Mouse (Mus musculus): Measurements from ENCODE around the gene Tmem80.

The Tmem80 gene

GRCm38 (mm10) chr7:141324686-141325085, 2.9 kb upstream of the Tmem80 start:
- DNase-seq (ENCODE audit: low read depth, low spot score) = no peak

GRCm38 (mm10) chr7:141326546-141327446, 743 bp upstream of the Tmem80 start:
- DNase-seq (ENCODE audit: low read depth, low spot score) = peak; percentile 25

- DNase-seq (ENCODE audit: low read depth, low spot score) = no peak
These were observed 943 bp downstream of the Tmem80 start for GRCm38 (mm10) chr7:141328373-141328990.

DNA sequence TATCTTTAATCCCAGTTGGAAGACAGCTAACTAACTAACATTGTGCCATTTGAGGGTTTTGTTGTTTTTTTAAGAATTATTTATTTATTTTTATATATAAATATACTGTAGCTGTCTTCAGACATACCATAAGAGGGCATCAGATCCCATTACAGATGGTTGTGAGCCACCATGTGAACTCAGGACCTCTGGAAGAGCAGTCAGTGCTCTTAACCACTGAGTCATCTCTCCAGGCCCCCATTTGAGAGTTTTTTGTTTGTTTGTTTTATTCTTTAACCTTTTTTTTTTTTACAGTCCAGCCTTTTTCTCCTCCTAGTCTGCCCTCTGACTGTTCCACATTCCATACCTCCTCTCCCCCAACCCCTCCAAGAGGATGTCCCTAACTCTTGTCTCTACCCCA, 3.2 kb downstream of the Tmem80 start:
- DNase-seq (ENCODE audit: low read depth, low spot score) = no peak

GRCm38 (mm10) chr7:141331990-141332389, 4.5 kb downstream of the Tmem80 start:
- DNase-seq (ENCODE audit: low read depth, low spot score) = no peak

DNA sequence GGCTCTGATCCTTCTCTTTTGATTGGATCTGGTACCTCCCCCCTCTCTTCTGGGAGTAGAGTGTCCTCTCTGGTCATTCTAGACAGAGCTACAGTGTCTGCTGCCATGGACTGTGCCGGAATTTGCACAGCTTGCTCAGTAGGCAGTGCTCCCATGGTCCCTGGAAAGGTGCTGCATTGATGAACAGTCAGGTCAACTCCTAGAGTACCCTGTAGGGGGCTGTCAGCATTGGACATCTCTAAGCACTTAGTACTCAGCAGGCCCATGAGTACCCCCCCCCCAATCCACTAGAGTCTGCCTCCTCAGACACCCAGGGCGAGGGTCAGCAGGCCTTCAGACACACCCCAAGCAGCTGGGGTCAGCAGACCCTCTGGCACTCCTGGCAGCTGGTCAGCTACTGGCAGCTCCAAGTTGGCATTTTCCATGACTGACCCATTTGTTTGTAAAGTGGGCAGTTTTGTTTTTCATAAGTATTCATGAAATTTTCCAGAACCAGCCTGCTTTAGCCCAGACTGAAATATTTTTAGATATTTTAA, 7.6 kb downstream of the Tmem80 start:
- DNase-seq (ENCODE audit: low read depth, low spot score) = no peak

DNA sequence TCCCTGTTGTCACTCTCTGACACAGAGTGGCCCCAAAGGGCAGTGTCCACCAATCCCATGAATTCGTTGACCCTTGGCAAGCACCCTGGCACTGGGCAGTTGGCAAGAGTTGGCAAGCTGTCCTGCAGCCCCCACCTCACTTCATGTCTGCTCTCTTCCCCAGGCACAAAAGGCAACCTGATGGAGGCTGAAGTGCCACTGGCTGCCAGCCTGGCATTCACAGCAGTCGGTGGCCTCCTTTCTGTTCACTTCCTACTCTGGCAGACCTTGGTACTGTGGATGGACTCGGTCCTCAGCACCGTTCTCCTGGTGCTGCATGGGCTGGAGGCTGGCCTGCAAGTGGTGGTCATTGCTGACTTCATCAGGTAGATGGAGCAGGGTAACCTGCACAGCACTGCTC, 8.1 kb downstream of the Tmem80 start:
- DNase-seq (ENCODE audit: low read depth, low spot score) = no peak

- no peak for DNase-seq (ENCODE audit: low read depth, low spot score)
These were observed 8.8 kb downstream of the Tmem80 start for GRCm38 (mm10) chr7:141336296-141336695.

GRCm38 (mm10) chr7:141337716-141338416, 10.3 kb downstream of the Tmem80 start:
- DNase-seq (ENCODE audit: low read depth, low spot score) = no peak

DNA sequence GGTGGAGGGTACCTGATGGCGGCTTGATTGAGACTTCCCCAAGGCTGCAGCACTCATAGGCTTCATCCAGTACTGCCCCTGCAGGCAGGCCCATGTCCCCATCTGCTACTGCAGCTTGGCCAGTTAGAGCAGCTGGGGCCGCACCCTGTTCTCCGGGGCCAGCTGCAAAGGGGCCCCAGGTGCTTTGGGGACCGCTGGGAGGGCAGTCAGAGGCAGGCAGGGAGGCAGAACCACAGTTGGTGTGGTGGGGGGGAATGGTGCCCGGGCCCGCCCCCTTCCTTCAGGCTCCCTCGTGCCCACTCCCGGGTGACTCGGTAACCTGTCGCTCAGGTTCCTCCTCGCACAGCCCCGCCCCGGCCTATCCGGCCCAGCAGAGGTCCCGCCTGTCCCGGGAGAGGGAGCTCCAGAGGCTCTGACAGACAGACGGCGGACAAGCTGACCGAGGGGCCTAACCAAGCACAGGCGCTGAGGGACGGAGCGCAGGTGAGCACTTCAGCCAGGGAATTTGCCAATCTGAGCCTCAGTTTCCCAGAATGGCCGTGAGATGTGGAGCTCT, 11.1 kb downstream of the Tmem80 start, which contains the start of gene Eps8l2:
Gene Eps8l2, plus strand, starts transcription at position 305 of the 556 bp plus-strand sequence.
- no peak for DNase-seq (ENCODE audit: low read depth, low spot score)

DNA sequence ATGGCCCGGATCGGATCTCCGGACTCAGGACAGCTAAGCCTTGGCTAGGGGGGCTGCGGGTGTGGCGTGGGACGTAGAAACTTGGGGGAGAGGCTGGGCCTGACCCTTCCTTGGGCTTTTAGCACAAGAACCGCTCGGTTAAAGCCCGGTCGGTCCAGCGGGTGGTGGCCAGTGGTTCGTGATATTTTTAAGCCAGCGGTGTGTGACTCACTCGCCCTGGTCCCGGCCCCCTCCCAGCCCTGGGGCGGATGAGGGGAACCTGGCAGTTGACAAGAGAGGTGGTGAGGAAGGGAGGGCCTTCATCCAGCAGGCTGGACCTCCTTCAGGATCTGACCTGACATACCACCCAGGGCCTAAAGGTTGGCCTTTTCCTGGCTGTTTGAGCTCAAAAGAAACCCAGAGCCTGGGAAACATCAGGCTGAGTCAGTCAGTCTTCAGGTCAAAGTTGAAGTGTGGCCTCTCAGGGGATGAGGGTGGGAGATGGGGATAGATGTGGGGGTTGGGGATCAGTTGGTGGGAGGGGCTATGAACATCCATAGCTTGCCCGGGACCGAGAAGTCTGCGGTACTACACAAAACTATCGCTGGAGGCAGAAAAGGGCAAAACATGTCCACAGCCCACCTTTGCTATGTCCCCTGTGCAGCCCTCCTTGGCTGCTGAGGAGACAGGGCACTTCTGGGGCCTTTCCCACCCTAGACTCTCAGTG, 11.8 kb downstream of the Tmem80 start:
- DNase-seq (ENCODE audit: low read depth, low spot score) = no peak

GRCm38 (mm10) chr7:141340023-141340422, 12.5 kb downstream of the Tmem80 start:
- no peak for DNase-seq (ENCODE audit: low read depth, low spot score)

DNA sequence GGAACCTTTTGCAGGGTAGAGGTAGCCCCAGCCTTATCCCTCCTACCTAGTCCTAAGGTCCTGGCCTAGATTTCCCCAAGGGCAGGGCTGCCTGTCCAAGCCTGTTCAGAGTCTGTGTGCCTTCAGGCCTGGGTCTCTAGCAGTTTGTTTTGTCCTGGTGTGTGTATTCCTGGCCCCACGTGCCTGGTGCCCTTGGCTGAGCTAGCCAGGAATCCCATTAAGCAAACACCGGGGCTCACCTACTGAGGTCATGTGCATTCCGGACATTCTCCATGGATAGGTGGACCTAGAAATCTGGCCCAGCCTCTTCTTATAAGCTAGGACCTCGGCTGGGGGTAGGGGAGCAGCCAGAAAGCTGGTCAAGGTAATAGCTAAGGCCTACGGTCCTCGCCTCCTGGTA, 12.9 kb downstream of the Tmem80 start:
- no peak for DNase-seq (ENCODE audit: low read depth, low spot score)

- DNase-seq (ENCODE audit: low read depth, low spot score) = no peak
These were observed 14.2 kb downstream of the Tmem80 start for GRCm38 (mm10) chr7:141341689-141342226.

DNA sequence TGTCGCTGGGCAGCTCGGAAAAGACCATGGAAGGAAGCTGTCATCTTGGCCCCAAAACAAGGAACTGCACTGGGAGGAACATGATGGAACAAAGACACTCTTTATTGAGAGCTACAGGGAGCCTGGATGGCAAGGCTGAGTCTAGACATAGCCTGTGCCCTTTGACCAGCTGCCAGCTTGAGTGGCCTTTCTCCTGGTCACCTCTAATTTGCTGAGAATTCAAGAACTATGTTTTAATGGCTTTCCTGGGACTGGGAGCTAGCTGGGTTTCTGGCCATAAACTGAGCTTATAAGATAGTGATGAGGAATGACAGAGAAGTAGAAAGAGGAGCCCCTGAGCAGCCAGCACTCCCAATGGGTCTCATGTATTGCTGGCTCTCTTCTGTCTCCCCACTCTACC, 15.7 kb downstream of the Tmem80 start:
- DNase-seq (ENCODE audit: low read depth, low spot score) = no peak

DNA sequence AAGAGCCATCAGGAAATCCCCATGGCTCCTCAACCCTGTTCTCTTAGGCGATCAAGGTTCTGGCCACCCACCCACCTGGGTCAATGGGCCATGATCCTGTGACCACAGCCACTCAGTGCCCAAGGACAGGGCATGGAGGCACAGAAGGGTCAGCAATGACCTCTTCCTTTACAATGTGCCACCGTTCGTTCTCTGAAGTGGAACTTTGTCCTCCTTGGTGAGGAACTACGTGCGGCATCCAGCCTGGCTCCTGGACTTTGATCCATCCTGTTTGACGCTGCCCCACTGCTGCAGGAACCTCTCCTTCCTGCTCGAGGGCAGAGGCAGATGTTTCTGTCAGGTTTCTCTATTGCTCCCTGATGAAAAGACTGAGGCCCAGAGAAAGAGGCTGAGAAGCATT, 16.2 kb downstream of the Tmem80 start:
- no peak for DNase-seq (ENCODE audit: low read depth, low spot score)

DNA sequence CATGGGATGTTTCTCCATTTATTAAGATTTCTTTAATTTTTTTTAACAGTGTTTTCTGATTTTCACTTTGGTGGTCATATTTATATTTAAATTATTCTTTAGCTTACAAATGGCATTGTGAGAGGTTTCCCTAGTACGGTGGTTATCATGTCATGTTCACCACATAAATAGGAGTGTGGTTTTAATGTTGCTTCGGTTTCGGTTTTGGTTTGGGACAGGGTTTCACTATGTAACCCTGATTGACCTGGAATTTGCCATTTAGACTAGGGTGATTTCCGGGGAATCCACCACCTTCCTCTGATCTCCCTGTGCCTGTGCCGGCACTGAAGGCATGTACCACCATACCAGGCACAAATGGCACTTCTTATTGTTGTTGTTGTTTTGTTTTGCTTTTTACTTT, 17.2 kb downstream of the Tmem80 start:
- DNase-seq (ENCODE audit: low read depth, low spot score) = no peak

GRCm38 (mm10) chr7:141351061-141351460, 23.5 kb downstream of the Tmem80 start:
- no peak for DNase-seq (ENCODE audit: low read depth, low spot score)

GRCm38 (mm10) chr7:141355051-141355450, 27.5 kb downstream of the Tmem80 start:
- DNase-seq (ENCODE audit: low read depth, low spot score) = peak; percentile 39

DNA sequence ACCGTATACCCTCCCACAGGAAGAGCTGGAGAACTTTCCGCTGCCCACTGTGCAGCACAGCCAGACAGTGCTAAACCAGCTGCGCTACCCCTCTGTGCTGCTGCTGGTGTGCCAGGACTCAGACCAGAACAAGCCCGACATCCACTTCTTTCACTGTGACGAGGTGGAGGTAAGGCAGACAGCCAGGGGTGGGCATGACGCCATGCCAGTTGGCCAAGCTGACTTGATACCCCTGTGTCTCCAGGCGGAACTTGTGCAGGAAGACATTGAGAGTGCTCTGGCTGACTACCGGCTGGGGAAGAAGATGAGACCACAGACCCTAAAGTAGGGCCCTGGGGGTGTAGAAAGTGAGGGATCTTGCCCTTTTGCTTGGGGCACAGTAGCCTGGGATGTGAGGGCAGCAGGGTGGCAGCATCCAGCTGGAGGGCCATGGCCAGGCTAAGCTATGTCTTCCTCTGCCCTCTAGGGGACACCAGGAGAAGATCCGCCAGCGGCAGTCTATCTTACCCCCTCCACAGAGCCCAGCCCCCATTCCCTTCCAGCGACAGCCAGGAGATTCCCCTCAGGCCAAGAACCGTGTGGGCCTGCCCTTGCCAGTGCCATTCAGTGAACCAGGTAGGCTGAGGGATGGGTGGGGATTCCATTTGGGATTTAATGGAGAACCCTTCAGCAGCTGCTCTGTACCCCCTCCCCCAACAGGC, 28.2 kb downstream of the Tmem80 start:
- no peak for DNase-seq (ENCODE audit: low read depth, low spot score)
